Mouse (Mus musculus) forebrain, postnatal 0 days (tissue): ENCODE results near the gene Nfib. TPM values are rescaled to one million over a fixed set of nuclear protein-coding genes. Genes with fewer than 3 reads are reported as not detected.
A peak's percentile ranks its signal among the peaks of the same experiment; 100 is the strongest.

Experiments used
- ATAC-seq: fragments of 200-750 bp; cut with Nextera tagmentation; 2 replicates; pipeline ENCODE4 v1.8.0; 2017; ENCODE audit warnings: mild to moderate bottlenecking, moderate library complexity
- DNase-seq: peaks from one replicate; pipeline ENCODE4 v3.0.0-alpha.2; 2015
- H3K27ac ChIP-seq: fragments of 300-500 bp; sonication (generic); 2 replicates; pipeline ENCODE4 v1.5.1; 2014; ENCODE audit warnings: low read depth, mild to moderate bottlenecking, antibody characterized with exemption, low read length, moderate library complexity, mixed read lengths
- H3K27me3 ChIP-seq: fragments of 300-500 bp; sonication (generic); 2 replicates; pipeline ENCODE4 v1.6.1; 2014; ENCODE audit warnings: mild to moderate bottlenecking, low read length, mixed read lengths; ENCODE audit not compliant: insufficient read depth
- H3K36me3 ChIP-seq: fragments of 300-500 bp; sonication (generic); 2 replicates; pipeline ENCODE4 v1.6.1; 2014; ENCODE audit warnings: mild to moderate bottlenecking, moderate library complexity; ENCODE audit not compliant: insufficient read depth
- H3K4me1 ChIP-seq: fragments of 300-500 bp; sonication (generic); 2 replicates; pipeline ENCODE4 v1.6.1; 2014; ENCODE audit warnings: antibody characterized with exemption; ENCODE audit not compliant: insufficient read depth
- H3K4me2 ChIP-seq: fragments of 300-500 bp; sonication (generic); 2 replicates; pipeline ENCODE4 v1.6.1; 2014; ENCODE audit warnings: low read depth, mild to moderate bottlenecking, moderate library complexity
- H3K4me3 ChIP-seq: fragments of 300-500 bp; sonication (generic); 2 replicates; pipeline ENCODE4 v1.5.1; 2014; ENCODE audit warnings: low read depth, low read length, mixed read lengths
- H3K9ac ChIP-seq: fragments of 300-500 bp; sonication (generic); 2 replicates; pipeline ENCODE4 v1.6.1; 2014; ENCODE audit warnings: mild to moderate bottlenecking
- H3K9me3 ChIP-seq: fragments of 300-500 bp; sonication (generic); 2 replicates; pipeline ENCODE4 v1.6.1; 2016; ENCODE audit warnings: low read length
- CTCF ChIP-seq: sonication (generic); IDR thresholded peaks from 2 replicates; pipeline ENCODE4 v1.5.1; 2016; ENCODE audit warnings: antibody characterized with exemption, control low read depth, low read depth
- WGBS: fragments of 180-500 bp; shearing (Covaris S2); extraction: QIAGEN DNeasy Blood & Tissue Kit; methylation state at CpG from one replicate; pipeline ENCODE4 v1.1.7; 2014; 5-methylcytosine and 5-hydroxymethylcytosine counted together
- polyA plus RNA-seq: library from polyadenylated mRNA; unstranded; fragments of >200 nt; fragmentation: Nextera tagmentation; extraction: Ambion mirVana; gene quantifications from 2 replicates; pipeline ENCODE4 v1.2.1, GENCODE M21; 2015
- total RNA-seq: library from RNA; depleted of rRNA; stranded (reverse); fragments of >200 nt; gene quantifications from 2 replicates; pipeline ENCODE4 v1.2.3, GENCODE M21; 2014

Nfib gene
- total and polyA plus RNA-seq, 2 experiments from 2014 or later: 69.0 to 135 TPM

GRCm38 (mm10) chr4:82528978-82529377, 176.6 kb downstream of the Nfib start:
- no peak overlapping the region for H3K4me2 ChIP-seq
- 0 out of 2 replicates have a peak, but pooled peaks cover 7% of the 10 kb centered on the region for H3K4me1 ChIP-seq
- no peaks in the 10 kb centered on the region for H3K27me3 ChIP-seq
- no peak overlapping the region for H3K9ac ChIP-seq
- DNase-seq (no peak), ATAC-seq (no peak)
- no peaks in the 10 kb centered on the region for H3K9me3 ChIP-seq
- WGBS: 36% methylated on average over 2 of the region's 2 CpGs
- TF ChIP-seq CTCF: no peak
- no peak overlapping the region for H3K27ac ChIP-seq
- H3K4me3 ChIP-seq: no peak overlapping the region
- H3K36me3 ChIP-seq: no peaks in the 10 kb centered on the region

- Histone ChIP-seq H3K9ac (no peak overlapping the region), H3K4me2 (no peak overlapping the region), H3K36me3 (no peaks in the 10 kb centered on the region), H3K27ac (no peak overlapping the region), H3K4me1 (no peaks in the 10 kb centered on the region), H3K27me3 (no peaks in the 10 kb centered on the region), H3K9me3 (no peaks in the 10 kb centered on the region), H3K4me3 (no peak overlapping the region)
- 76% methylated on average over 4 of the region's 4 CpGs for WGBS
- no peak for TF ChIP-seq CTCF
- DNase-seq (no peak), ATAC-seq (no peak)
Measured at GRCm38 (mm10) chr4:82519935-82520334, 185.6 kb downstream of the Nfib start.

GRCm38 (mm10) chr4:82518132-82518531, 187.4 kb downstream of the Nfib start:
- no peak overlapping the region for H3K4me2 ChIP-seq
- TF ChIP-seq CTCF: no peak
- no peaks in the 10 kb centered on the region for H3K36me3 ChIP-seq
- no peaks in the 10 kb centered on the region for H3K4me1 ChIP-seq
- no peak overlapping the region for H3K9ac ChIP-seq
- no peaks in the 10 kb centered on the region for H3K9me3 ChIP-seq
- 87% methylated on average over 1 of the region's 1 CpGs for WGBS
- H3K27me3 ChIP-seq: no peaks in the 10 kb centered on the region
- no peak for DNase-seq
- no peak overlapping the region for H3K4me3 ChIP-seq
- no peak overlapping the region; the same call in 1 of the 2 replicates for H3K27ac ChIP-seq
- no peak for ATAC-seq

GRCm38 (mm10) chr4:82517311-82517710, 188.2 kb downstream of the Nfib start:
- Histone ChIP-seq H3K4me1 (no peaks in the 10 kb centered on the region), H3K4me2 (peak overlapping the region; percentile 30), H3K4me3 (no peak overlapping the region), H3K27ac (peak overlapping the region; percentile 66), H3K36me3 (no peaks in the 10 kb centered on the region), H3K27me3 (no peaks in the 10 kb centered on the region), H3K9ac (peak overlapping the region; percentile 18; the same call in 1 of the 2 replicates), H3K9me3 (no peaks in the 10 kb centered on the region)
- DNase-seq (peak; percentile 56), ATAC-seq (no peak)
- no peak for TF ChIP-seq CTCF
- WGBS: 59% methylated on average over 7 of the region's 7 CpGs

DNA sequence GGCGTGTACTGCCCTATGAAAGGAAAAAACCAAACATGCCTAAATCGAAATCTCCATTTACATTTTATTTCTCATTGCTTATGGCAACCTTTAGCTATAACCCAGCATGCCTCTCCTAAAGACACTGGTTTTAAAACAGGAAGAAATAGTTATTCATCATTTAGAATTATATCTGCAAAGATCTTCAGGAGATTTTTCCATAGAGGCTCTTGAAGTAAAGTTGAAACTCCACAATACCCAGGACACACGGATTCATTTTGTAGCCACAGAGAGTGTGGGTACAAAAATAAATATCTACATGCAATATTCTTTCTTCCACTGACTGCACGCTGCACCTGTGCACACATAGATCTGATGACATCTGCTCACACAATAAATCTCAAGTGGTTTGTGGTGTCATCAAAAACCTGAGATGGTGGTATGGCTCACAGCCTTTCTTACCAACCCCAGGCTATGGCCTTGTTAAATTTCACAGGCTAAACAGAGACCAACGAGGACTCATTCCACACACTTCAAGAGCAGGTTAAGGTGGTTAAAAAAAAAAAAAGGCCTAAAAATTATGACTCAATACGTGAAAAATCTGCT, 189.2 kb downstream of the Nfib start:
- Histone ChIP-seq H3K27ac (peak overlapping the region; percentile 36), H3K36me3 (no peaks in the 10 kb centered on the region), H3K4me1 (peaks cover 3% of the 10 kb centered on the region; the same call in 1 of the 2 replicates), H3K4me2 (peak overlapping the region; percentile 11), H3K9me3 (no peaks in the 10 kb centered on the region), H3K9ac (peak overlapping the region; percentile 43), H3K4me3 (no peak overlapping the region), H3K27me3 (no peaks in the 10 kb centered on the region)
- DNase-seq (peak; percentile 48), ATAC-seq (no peak)
- 64% methylated on average over 6 of the region's 6 CpGs for WGBS
- no peak for TF ChIP-seq CTCF

DNA sequence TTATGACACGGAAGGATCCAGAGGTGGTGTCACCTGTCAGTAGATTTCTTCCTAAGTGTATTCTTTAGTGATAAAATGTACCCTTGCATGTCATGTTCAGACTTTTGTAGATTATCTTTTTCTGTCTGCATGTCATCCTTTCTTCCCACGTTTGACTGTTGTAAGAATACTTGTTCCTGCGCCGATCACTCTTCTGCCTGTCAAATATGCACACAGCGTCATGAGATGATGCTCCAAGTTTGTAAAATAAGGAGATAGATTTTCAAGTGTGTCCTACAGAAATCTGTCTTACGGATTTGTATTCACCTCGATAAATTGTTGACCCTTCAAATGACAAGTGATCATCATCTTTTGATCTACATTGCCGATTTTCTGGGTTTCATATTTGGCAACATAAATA, 190.6 kb downstream of the Nfib start:
- Histone ChIP-seq H3K4me1 (peaks cover 5% of the 10 kb centered on the region; the same call in 1 of the 2 replicates), H3K36me3 (no peaks in the 10 kb centered on the region), H3K27me3 (no peaks in the 10 kb centered on the region), H3K27ac (peak overlapping the region; percentile 79), H3K9me3 (no peaks in the 10 kb centered on the region), H3K9ac (peak overlapping the region; percentile 64), H3K4me3 (peak overlapping the region; percentile 23), H3K4me2 (peak overlapping the region; percentile 86)
- 57% methylated on average over 8 of the region's 8 CpGs for WGBS
- no peak for DNase-seq
- ATAC-seq: no peak
- TF ChIP-seq CTCF: no peak

DNA sequence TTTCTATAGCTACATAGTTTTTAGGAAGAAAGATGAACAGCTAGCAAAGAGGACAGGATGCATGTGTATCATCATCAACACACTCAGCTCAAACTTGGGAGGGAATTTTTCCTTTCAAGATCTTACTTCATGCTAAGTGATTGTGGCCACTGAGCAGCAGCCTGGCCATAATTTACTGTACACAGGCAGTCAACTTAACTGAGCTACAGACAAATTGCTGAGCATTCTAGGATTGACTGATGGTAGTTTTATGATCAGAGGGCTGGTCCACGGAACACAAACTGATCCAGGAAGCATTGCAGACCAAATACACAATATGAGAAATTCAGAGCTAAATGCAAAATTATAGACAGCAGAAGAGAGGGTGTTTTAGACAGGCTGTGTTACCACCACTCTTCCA, 191.2 kb downstream of the Nfib start:
- H3K36me3 ChIP-seq: no peaks in the 10 kb centered on the region
- peak overlapping the region; percentile 64 for H3K9ac ChIP-seq
- WGBS: 52% methylated on average over 1 of the region's 1 CpGs
- ATAC-seq (no peak), DNase-seq (peak; percentile 65)
- no peaks in the 10 kb centered on the region for H3K27me3 ChIP-seq
- H3K4me3 ChIP-seq: peak overlapping the region; percentile 23; the same call in 1 of the 2 replicates
- no peaks in the 10 kb centered on the region for H3K9me3 ChIP-seq
- TF ChIP-seq CTCF: no peak
- H3K4me1 ChIP-seq: peaks cover 6% of the 10 kb centered on the region; the same call in 1 of the 2 replicates
- peak overlapping the region; percentile 79 for H3K27ac ChIP-seq
- peak overlapping the region; percentile 86 for H3K4me2 ChIP-seq
